Mouse (Mus musculus) MN1 (cell line): ENCODE data around the gene Cdc37.

Experiments used
- DNase-seq: peaks from one replicate; pipeline ENCODE4 v3.0.0-alpha.2; 2016; ENCODE audit warnings: low spot score

Gene Cdc37

DNA sequence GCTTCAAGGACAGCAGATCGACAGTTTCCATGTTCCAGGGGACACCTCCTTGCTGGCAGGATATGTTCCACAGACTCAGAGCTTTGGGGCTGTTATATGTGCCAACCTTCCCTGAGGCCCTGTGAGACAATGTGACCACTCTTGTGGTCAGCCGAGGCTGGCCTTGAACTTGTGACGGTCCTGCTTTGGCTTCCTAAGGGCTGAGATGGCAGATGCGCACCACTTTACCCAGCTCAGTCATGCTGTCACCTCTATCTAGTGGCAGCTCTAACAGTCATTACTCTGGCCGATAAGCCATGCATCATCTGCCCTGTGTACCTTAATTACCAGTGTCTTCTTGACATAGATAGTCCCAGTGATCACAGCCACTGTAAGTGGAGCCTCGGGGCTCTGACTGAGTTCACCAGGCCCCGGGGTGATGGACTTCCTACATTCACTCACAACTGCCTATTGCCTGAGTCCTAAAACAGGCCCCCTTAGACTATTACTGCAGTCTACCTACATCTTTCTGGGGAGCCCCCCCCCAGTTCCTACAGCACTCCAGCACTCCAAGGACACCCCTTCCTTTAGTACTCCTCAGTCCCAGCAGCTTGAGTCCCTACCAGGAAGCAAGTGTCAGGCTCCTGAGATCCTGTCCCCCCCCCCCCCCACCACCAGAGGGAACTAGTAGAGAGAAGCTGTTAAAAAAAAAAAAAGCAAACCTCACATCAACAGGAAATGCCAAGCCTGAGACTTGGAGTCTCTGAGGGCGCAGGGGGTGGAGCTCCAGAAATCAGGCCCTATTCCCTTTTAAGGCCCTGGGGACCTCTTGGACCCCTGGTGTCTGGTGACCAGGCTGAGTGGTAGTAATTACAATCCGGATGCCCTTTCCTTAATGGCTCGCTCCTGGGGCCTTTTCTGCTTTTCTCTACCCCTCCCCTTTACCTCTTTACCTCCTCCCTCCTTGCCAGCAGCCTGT is 17.6 kb upstream of the Cdc37 start:
- peak; percentile 64 for DNase-seq

DNA sequence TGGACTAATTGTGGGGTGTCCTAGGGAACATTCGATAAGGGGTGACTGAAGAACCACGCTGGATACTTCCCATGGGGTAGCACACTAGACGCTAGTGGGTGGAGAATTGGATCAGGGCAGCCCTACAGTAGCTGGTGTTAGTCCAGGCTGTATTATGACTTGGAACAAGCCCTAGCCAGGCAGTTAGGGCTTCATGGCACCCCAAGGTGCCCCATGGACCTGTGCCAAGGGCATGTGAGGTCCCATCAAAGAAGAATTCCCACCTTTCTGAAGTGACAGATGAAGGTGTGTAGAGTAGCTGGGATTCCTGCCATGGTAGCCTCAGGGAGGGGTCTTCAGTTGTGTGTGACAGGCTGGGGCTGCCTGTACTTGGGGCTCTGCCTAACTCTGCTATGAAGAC is 16.7 kb upstream of the Cdc37 start:
- no peak for DNase-seq

DNA sequence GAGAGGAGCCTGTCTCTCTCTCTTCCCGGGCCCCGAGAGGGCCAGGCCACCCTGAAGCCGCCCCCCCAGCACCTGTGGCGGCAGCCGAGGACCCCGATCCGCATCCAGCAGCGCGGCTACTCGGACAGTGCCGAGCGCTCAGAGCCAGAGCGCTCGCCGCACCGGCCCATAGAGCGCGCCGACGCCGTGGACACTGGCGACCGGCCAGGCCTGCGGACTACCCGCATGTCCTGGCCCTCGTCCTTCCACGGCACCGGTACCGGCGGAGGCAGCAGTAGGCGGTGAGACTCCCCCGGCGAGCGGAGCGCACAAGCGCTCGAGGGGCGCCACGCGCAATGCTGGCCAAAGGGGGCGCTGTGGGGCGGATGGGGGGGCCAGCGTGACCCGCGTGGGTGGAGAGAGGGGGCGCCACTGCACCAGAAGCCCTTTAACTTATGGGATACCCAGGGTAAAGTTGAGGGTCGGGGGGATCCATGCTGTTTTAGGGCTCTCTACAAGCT is 16.2 kb upstream of the Cdc37 start:
- peak; percentile 60 for DNase-seq

DNA sequence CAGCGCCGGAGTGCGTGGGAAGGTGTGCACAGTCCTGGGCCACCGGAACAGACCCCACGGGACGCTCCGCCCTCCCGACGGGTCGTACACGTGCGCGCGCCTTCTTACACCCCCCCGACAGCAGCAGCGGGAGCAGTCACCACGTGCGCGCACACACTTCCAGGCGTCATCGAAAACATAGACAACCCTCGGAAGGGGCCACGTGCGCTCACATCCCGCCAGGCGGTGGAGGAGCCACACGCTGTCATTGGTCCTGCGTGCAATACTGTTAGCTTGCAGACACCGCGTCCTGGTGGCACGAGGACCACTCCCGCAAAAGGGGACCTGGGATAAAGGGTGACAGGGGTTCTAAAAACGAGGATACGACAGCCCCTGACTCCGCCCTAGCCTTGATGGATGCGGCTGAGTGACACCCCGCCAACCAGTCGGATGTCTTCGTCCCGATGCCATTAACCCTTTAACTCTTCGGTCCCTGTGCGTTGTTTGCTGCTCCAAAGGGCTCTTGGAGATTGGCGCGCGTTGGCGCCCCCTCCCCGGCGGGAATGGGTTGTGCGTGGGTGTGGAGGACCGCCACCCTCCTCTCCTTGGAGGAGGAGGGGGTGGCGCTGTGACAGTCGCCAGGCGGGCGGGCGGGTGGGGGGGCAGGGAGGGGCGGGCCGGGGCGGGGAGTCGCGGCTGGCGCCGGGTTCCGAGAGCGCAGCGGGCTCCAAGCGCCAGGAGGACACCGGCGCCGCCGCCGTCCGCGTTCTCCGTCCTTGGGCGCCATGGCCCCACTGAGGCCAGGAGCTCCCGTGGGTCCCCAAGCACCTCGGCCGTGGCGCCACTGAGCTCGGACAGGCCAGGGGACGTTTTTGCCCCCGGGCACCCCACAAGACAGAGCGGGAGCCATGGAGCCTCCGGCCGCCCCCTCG is 15.5 kb upstream of the Cdc37 start, which contains the start of gene Pde4a:
Gene Pde4a (plus strand): TSS at position 674 of the 911 bp plus-strand sequence.
- DNase-seq: peak; percentile 80

DNA sequence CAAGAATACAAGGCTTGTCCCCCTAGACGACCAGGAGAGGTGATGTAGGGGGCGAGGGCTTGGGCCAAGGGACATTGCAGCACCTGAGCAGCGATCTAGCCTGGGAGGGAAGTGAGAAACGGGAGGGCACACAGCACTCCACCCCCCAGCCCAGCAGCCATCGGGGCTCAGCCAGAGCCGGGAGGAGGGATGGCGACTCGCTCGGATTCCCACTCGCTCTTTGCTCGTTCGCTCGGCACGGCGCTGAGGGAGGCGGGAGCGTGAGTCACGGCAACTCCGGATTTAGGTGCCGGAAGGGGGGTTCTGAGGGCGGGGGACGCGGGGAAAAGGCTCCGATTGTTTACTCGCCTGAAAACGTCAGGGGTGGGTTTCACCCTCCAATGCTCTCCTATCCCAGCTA is 14.3 kb upstream of the Cdc37 start:
- DNase-seq: peak; percentile 59

DNA sequence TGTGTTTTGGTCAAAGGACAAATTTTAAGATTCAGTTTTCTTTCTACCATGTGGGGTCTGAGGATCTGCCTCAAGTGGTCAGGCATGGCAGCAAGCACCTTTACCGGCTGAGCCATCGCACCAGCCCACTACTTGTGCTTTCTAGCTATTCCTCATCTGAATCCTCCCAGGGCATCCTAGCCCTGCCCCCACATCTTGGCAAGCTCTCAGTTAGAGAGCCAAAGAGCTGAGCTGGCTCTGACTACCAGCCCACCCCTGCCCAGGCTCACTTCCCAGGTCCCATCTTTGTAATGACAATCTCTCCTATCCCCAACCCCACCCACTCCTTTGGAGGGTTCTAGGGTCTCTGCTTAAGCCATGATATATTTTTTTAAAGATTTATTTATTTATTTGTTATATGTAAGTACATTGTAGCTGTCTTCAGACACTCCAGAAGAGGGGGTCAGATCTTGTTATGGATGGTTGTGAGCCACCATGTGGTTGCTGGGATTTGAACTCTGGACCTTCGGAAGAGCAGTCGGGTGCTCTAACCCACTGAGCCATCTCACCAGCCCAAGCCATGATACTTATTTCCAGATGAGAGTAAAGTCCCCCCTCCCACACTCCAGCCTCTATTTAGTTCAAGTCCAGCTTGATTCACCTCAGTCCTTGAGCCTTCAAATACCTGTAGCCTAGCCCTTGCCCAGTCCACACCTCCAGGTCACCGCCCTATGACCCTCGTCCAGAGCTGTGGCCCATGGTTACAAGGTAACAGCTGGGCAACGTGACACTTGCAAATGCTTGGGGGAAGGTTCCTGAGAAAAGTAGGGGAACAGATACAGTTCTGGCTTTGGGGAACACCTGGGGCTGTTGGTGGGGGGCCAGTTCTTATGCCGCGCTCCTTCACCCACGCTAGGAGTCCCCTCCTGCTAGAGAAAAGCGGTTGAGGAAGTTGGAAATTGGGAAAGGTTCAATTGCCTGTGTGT is 13.6 kb upstream of the Cdc37 start:
- peak; percentile 66 for DNase-seq

DNA sequence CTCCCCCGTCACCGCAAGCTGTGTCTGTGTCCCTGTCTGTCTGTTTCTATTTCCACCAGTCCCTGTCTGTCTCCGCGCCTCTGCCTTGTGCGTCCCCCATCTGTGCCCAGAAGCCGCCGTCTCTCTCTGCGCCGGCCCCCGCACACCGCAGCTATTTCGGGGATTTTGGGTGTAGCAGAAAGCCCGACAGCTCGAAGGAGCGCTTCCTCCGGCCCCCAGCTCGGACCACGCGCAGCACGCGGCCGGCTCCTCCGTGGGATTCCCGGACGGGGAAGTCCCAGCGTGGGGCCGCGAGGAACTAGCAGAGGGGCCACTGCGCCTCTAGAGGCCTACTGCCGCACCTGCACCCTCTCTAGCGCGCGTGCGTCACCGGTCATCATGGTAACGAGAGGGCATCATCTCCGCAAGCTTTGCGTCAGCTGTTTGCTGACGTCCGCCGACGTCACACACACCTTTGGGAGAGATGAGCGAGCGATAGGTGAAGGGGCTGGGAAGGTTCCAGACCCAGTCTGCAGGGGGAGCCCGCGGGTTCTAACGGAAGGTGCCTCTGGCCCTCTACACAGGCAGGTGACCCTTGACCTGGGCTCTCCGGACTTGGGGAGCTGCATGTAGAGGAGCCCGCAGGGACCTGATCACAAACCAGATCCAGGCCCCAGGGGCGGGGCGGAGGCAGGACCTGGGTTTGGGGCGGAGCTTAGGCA is 11.6 kb upstream of the Cdc37 start:
- DNase-seq: peak; percentile 90

DNA sequence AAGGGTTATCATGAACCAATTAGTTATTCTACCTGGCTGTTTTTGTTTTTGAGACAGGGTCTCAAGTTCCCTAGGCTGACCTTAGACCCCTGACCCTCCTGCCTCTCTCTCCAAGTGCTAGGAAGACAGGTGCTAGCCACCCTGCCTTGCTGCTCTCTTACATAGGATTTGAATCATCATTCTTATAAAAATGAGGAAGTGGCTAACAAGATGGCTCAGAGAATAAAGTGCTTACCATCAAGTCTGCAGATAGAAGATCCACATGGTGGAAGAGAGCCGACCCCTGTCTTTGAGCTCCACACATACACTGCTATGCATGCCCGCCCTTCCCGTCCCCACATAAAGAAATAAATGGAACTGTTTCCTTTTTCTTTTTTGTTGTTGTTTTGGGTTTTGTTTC is 5.0 kb upstream of the Cdc37 start:
- no peak for DNase-seq

DNA sequence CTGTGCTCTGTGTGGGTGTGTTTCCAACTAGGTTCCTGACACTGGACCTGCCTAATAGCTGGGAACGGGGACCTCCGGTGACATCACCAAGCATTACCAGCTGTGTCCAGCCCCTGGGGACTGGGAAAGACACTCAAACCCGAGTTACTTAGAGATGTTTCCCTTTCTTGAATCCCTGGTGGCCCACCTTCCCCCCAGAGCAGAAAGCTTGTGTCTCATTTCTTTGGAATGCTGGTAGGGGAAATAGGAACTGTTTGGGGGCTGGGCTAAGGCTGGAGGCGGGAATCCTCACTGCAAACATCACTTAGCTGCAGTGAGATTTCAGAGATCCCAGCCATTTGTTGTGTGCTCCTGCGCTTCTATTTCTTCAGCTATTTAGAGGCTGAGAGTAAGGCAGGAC is 4.1 kb upstream of the Cdc37 start:
- DNase-seq: peak; percentile 49

DNA sequence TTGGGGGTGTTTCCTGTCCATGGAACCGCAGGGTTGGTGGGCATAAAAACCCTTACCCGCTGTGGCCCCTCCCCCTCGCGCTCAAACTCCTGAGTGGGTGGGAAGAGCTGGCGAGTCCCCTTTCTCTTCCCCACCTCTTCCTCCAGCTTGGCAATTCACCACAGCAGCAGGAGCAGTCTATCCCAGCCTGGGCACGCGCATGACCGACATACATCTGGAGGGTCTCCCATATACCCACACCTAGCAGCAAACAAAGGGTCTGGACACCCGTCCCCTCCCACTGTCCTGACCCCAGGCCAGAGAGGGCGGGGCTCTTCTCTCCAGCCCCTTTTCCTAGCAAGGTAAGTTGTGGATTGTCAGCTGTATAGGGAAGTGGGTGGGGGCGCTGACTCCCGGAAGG is 3.5 kb upstream of the Cdc37 start:
- DNase-seq: no peak

DNA sequence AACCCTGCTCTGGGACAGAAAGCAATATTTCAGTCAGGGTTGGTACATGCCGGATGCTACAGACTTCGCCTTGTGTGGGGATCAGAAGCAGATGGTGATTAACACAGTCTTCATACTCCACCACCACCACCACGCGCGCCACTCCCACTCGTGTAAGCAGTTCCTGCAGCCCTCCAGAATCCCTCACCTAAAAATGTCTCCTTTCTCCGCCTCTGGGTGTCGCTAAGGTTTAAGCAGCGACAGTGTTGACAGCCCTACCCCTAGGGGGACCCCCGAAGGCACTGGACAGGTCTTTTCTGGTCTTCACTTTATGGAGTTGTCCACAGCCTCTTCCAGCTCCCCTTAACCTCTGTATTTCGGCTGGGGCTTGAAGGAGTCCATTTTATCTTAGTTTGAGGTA is 2.9 kb upstream of the Cdc37 start:
- DNase-seq: peak; percentile 70

DNA sequence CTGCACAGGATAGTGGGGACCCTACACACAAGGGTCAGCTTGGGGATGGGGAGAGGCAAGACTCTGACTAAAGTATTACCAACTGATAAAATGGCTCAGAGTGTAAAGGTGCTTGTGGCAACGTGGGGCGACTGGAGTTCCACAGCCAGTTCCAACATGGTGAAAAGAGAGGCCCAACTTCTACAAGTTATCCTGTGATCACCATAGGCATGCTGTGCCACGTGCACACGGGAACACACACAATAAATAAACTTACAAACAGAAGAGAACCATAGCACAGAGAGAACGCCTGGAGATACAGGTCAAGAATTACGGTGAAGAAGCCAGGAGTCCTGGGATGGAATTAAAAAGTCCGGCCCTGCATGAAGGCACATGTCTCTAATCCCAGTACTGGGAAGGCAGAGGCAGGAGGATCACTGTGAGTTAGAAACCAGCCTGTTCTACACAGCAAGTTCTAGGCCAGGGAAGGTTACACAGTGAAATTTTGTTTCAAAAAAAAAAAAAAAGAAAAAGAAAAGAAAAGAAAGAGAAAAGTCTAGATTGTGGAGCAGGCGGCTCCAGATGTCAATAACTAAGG is 617 bp downstream of the Cdc37 start:
- no peak for DNase-seq

DNA sequence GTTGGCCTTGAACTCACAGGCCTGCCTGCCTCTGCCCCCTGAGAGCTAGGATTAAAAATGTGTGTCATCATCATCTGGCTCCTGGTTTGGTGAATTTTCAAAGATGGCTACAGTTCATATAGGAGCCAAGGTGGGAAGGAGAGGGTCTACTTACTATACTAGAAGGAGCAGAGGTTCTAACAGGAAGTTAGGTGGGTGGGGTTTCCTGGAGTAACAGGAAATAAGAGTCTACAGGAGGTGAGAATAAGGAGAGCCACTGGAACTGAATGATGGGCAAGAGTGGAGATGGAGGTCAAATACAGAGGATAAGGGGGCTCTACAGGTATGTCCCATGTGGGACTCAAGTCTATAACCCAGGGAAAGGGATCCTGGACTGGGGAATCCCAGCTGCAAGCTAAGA is 1.4 kb downstream of the Cdc37 start:
- no peak for DNase-seq

DNA sequence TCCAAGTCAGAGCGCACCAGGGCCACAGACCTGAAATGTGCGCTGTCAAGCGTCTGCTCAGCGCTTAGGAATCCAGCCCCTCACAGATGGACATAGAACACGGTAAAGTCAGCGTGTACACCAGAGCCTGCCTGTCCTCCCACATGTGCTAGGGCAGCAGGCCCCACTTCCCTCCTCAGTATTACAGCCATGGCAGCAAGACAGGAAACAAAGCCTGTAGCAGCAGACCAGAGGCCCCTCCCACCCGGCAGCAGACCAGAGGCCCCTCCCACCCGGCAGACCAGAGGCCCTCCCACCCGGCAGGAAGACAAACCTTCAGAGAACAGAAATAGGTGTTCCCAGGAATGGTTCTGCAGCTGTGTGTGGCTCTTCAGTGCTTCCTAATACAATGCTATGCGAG is 3.1 kb downstream of the Cdc37 start:
- peak; percentile 53 for DNase-seq

DNA sequence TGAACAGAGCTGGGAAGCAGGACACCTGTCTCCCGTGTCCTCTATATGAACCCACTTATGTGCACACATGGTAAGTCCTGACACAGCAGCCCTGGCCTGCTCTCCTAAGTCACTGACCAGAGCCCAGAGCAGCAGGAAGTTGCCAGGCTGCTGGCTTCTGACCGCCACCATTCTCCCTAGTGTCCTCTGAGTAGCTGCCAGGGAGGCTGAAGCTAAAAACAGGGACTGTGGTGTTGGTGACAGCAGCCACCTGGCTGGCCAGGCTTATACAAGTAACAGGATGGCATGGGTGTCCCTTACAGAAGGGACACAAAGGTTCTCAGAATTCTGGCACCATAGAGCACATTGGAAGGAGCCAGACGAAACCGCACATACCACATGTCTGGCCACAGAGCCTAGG is 4.4 kb downstream of the Cdc37 start:
- no peak for DNase-seq

DNA sequence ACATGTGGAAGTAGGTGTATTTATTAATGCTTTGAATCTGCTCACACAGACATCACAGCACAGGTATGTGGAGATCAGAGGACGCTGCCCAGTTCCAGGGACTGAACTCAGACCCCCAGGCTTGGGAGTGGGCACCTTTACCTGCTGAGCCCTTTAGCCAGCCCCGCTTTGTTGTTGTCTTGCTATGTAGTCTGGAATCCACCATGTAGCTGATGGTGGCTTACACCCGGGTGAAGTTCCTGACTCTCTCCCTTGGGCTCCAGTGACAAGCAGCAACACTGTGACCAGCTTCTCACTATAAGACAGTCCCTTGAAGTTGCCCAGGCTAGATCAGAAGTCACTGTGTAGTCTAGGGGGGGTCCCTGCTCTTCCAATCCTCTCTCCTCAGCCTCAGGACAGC is 5.4 kb downstream of the Cdc37 start:
- DNase-seq: no peak

DNA sequence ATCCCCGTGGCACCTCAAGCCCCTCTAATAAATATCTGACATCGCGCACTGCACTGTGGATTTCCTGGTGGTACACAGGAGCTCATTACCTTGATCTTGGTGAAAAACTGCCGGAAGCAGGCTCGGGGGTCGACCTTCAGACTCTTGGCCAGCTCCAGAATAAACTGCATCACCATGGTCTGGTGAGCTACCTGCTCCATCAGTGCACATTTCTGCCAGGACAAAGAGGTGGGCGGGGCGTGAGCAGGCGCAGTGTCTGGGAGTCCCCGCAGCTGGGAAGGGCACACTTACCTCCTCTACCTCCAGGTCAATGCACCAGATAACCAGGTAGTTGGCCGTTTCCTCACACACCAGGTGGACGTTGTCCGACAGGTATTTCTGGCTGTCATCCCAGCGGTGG is 7.9 kb downstream of the Cdc37 start:
- no peak for DNase-seq

DNA sequence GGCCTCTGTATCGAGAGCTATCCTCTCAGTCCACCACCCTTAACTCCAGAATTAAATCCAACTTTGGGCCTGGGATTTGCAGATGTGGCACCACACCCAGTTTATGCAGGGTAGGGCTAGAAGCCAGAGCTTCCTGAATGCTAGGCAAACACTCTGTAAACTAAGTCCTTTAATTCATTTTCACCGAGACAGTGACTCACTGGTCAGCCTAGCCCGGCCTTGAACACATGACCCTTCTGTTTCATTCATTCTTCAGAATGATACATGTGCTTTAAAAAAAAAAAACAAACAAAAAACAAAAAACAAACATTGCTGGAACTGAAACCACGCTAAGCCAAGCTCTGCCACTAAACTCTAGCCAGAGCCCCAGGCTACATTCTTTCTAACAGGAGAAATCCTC is 11.4 kb downstream of the Cdc37 start:
- no peak for DNase-seq

DNA sequence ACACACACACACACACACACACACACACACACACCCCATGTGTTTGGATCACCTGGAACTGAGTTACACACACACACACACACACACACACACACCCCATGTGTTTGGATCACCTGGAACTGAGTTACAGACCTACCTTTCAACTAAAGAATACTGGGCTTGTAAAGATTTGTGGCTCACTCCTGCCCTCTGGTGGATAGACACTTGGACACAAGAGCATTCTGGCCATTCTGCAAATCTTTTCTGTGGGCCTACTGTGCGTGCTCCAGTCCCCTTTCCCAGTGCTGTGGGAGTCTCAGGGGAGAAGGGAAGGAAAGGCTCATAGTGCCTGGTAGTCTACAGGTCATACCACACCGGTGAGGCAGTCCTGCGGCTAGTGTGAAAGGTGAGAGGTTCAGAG is 12.6 kb downstream of the Cdc37 start:
- DNase-seq: peak; percentile 73

DNA sequence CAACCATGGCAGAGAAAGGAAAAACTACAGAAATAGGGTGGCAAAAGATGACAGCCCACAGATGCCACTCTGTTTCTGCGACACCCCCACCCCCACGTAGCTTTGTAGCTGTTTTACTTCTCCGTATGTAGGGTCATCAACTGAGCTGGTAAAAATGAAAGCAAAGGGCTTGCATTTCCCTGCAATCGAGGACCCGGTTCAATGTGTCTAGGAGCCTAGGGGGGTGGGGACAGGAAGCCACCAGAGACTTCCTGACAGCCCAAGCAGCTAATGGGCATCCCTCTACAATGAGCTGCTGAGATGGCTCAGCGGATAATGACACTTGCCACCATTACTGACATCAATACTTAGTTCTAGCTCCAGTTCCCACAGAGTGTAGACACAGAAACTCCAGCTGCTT is 13.4 kb downstream of the Cdc37 start:
- no peak for DNase-seq
